Mouse (Mus musculus) hematopoietic stem cell, adult 5-6 weeks (primary cell): Measurements from ENCODE around the gene Slc25a12. TPM values are rescaled to one million over a fixed set of nuclear protein-coding genes. Genes with fewer than 3 reads are reported as not detected.

Experiments used
- ATAC-seq, 2 experiments: fragments of 125-278 bp in 1 of 2; replicated peaks in 1 of 2; 2 replicates each; pipeline ENCODE4 v1.8.0; 2016 to 2017; ENCODE audit warnings: inconsistent platforms in 2 of 2, mild to moderate bottlenecking in 2 of 2, moderate number of reproducible peaks in 2 of 2, low read depth in 1 of 2, moderate TSS enrichment in 1 of 2; ENCODE audit not compliant: low FRiP score in 2 of 2, poor library complexity in 2 of 2, severe bottlenecking in 2 of 2, insufficient read depth in 1 of 2, low TSS enrichment in 1 of 2
- total RNA-seq: library from RNA; stranded (forward); fragments of 172-1452, 232-1000 nt; gene quantifications from 2 replicates; pipeline ENCODE4 v1.2.3, GENCODE M21; 2017

Slc25a12 gene
- total RNA-seq, 1 experiment from 2014 or later = 45.8 TPM

- no peak for ATAC-seq
Measured at GRCm38 (mm10) chr2:71290107-71290775, 77.3 kb downstream of the Slc25a12 start.

DNA sequence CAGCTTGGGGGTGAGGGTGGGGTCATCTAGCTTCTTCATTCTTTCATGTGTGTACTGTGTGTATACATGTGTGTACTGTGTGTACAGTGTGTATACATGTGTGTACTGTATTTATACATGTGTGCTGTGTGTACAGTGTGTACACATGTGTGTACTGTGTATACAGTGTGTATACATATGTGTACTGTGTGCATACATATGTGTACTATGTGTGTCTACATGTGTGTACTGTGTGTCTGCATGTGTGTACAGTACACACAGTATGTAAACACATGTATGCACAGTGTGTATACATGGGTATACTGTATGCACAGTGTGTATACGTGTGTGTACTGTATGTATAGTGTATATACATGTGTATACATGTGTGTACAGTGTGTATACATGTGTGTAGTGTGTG, 85.6 kb downstream of the Slc25a12 start:
- ATAC-seq = no peak

DNA sequence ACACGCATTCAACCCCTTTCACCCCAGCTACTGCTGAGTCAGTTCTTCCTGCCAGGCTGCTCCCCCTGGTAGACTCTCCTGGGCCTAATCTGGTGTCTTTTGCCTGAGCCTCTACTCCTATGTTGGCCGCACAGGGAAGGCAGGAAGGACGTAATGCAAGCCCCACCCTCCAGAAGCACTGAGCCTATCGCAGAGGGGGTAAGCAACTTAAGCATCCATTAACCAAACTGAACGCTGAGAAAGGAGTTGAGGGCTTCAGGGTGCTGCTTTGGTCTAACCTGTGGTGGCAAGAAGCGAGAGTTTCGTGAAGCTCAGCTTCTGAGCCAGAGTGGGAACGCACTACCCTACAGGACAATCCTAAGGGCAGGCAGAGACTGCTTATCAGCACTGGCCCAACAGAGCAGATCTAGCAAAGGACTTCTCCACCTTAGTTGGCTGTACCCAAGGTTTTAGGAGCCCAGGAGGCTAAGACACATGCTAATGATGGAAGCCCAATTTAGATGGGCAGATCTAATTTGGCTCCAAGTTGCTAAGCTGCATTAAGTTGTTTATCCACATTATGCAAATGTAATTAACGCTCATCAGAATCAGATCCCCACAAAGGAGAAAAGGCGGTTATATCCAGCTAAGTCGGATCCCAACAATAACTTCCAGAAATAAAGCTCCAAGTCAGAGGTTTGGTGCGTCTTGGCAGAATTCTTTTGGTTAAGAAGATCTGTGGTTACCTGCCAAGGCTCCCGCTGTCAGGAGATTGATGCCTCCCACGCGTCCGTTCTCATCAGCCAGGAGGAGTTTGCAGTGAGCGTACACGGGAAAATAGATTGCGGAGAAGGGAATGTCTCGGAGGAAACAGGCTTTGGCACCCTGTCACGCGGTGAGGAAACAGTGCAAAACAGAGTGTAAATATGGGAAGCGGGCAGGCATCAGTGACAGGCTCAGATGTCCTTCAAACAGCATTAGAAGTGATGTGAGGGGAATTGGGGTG, 88.5 kb downstream of the Slc25a12 start:
- ATAC-seq = no peak

GRCm38 (mm10) chr2:71275734-71276133, 91.8 kb downstream of the Slc25a12 start:
- no peak for ATAC-seq

- ATAC-seq = peak; percentile 68 to 70; a peak in 3 of 4 replicates
Measured at GRCm38 (mm10) chr2:71273955-71274679, 93.4 kb downstream of the Slc25a12 start.

DNA sequence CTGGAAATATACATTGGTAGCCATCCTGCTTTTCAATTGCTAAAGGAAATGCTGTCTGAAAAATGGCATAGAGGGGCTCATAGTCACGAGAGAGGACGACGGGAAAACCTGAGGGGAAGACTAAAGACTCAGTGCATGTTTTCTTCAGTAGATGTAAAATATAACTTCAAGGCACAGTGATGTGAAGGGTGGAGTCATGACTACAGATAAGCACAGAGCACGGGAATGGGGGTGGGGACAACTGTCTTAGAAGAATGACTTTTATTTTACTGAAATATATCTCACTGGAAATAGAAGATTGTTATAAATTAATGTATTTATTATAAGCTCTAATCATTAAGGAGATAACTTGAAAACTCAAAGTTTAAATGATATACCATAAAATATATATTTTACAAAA, 97.5 kb downstream of the Slc25a12 start:
- ATAC-seq = no peak

DNA sequence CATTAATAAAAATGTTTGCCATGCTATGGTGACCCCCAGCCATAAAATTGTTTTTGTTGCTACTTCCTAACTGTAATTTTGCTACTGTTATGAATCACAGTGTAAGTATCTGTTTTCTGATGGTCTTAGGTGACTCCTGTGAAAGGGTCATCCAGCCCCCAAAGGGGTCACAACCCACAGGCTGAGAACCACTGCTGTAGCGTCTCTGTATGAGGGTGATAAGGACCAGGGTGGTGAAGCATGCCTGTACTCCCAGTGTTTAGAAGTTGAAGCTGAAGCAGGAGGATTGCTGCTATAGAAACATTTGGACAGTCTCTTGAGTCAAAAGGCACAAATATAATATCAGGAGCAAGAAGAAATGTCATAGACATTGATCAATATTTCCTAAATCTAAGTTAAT, 98.2 kb downstream of the Slc25a12 start:
- no peak for ATAC-seq

GRCm38 (mm10) chr2:71268691-71269090, 98.9 kb downstream of the Slc25a12 start:
- no peak for ATAC-seq

- no peak for ATAC-seq
Measured at GRCm38 (mm10) chr2:71264585-71264984, 103.0 kb downstream of the Slc25a12 start.

DNA sequence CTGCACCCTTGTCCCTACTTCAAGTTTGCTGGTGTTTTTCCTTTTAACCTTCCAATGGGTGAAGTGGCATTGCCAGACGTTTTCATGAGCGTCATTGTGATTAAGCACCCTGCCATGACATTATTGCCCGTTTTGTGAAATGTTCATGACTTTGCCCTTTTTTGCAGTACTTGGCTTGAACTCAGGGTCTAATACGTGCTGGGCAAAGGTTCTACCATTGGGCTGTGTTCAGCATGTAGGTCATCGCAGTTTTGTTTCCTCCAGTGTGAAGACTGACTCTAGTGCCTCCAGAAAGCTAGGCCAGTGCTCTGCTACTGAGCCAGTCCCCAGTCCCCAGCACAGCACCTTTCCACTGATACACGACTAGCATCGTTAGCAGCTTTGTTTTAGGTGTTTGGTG, 111.0 kb downstream of the Slc25a12 start:
- ATAC-seq = no peak

GRCm38 (mm10) chr2:71254836-71255235, 112.7 kb downstream of the Slc25a12 start:
- ATAC-seq = no peak

DNA sequence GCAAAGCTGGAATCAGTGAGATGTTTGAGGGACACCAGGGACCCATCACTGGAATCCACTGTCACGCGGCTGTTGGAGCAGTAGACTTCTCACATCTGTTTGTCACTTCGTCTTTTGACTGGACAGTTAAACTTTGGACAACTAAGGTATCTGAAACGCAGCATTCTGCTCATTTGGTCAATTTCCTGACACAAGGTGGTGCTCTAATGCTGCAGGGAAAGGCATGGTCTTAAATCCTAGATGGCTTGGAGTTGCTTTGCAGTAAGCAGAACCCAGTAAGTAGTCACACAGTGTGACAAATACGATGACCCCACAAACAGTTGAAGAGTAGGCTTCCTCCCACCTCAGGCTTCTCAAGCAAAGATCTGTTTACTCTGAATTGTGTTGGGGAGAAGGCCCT, 116.7 kb downstream of the Slc25a12 start:
- ATAC-seq = no peak

DNA sequence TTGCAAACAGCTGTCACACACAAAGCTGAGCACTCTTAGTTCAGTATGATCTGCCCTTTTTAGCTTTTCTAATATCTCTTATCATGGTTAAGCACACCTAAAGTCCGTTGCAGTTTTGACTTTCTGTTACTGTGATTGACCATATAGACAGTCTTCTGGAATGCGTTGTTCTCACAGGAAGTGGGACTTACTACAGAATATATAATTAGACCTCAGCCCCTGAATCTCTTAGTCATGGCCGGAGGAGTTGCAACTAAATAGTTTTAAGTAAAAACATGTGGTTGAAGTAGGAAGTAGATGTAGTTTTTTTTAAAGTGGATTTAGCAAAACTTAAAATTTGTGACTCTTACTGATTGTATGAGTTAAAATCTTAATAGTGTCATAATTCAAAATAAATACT, 119.5 kb downstream of the Slc25a12 start:
- no peak for ATAC-seq

GRCm38 (mm10) chr2:71246096-71246495, 121.5 kb downstream of the Slc25a12 start:
- no peak for ATAC-seq

- ATAC-seq = no peak
Measured at GRCm38 (mm10) chr2:71245416-71245815, 122.1 kb downstream of the Slc25a12 start.

- ATAC-seq = no peak
Measured at GRCm38 (mm10) chr2:71244807-71245206, 122.7 kb downstream of the Slc25a12 start.

DNA sequence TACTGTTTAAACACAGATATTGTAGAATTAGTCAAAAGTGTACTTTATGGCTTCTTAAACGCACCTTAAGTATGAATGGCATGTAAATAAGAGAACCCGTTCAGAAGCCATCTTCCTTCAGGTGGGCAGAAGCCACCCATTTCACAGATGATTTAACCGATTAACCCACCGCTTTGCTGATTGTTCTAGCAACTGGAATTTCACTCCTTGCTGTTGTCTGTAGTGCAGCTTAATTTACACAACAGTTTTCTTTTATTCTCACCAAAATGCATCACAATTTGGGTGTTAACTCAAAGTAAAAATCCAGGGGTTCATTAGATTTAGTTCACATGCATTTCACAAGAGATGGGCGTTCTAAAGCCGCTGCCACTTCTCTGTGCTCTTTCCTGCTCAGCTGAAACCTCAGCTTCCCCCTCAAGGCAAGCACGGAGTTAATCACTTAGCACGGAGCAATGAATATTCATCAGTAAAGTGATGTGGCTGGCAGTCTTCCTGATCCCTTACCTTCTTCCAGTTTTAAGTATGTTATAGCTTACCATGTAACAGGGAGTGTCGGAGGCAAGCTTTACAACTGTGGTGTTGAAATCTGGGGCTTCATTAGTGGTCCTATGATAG, 124.4 kb downstream of the Slc25a12 start:
- peak in 1 of 2 experiments; percentile 46; a peak in 1 of 4 replicates for ATAC-seq
